Mouse (Mus musculus) MEL (cell line): ENCODE results near the gene Gm10277.

Source experiments
- CHD2 ChIP-seq: IDR thresholded peaks from 2 replicates; pipeline ENCODE4 v1.6.1; 2011; ENCODE audit warnings: low read length, improper control_type of control experiment
- CTCF ChIP-seq, 3 experiments: IDR thresholded peaks in 2 of 3; conservative IDR thresholded peaks in 1 of 3; 2 replicates each; pipeline ENCODE4 v1.5.1; 2011 to 2012; ENCODE audit warnings: low read length in 3 of 3, low read depth in 2 of 3, mild to moderate bottlenecking in 2 of 3, improper control_type of control experiment in 1 of 3, inconsistent platforms in 1 of 3, mixed read lengths in 1 of 3, moderate library complexity in 1 of 3; ENCODE audit not compliant: control insufficient read depth in 1 of 3, insufficient read depth in 1 of 3, poor library complexity in 1 of 3, severe bottlenecking in 1 of 3
- E2F4 ChIP-seq: IDR thresholded peaks from 2 replicates; pipeline ENCODE4 v1.6.1; 2011; ENCODE audit warnings: low read depth, low read length, improper control_type of control experiment, borderline replicate concordance
- GABPA ChIP-seq: IDR thresholded peaks from 2 replicates; pipeline ENCODE4 v1.6.1; 2012; ENCODE audit warnings: low read depth, mild to moderate bottlenecking, inconsistent platforms, low read length, improper control_type of control experiment, moderate library complexity
- JUND ChIP-seq: IDR thresholded peaks from 2 replicates; pipeline ENCODE4 v1.6.1; 2011; ENCODE audit warnings: low read depth, mild to moderate bottlenecking, improper control_type of control experiment, low read length
- MEF2A ChIP-seq: IDR thresholded peaks from 2 replicates; pipeline ENCODE4 v1.6.1; 2014; ENCODE audit warnings: low read depth, mild to moderate bottlenecking, inconsistent platforms, low read length, improper control_type of control experiment; ENCODE audit not compliant: poor library complexity, insufficient replicate concordance, severe bottlenecking; ENCODE audit errors: extremely low read depth
- MXI1 ChIP-seq: IDR thresholded peaks from 2 replicates; pipeline ENCODE4 v1.6.1; 2011; ENCODE audit warnings: mild to moderate bottlenecking, low read depth, low read length, improper control_type of control experiment
- POLR2A ChIP-seq, 2 experiments: IDR thresholded peaks; 2 replicates each; pipeline ENCODE4 v1.6.1; 2011 to 2012; ENCODE audit warnings: low read length in 2 of 2, mild to moderate bottlenecking in 2 of 2, control low read depth in 1 of 2, improper control_type of control experiment in 1 of 2, low read depth in 1 of 2, moderate library complexity in 1 of 2; ENCODE audit not compliant: control insufficient read depth in 1 of 2, insufficient read depth in 1 of 2, poor library complexity in 1 of 2
- POLR2AphosphoS2 ChIP-seq: IDR thresholded peaks from 2 replicates; pipeline ENCODE4 v1.6.1; 2011; ENCODE audit warnings: low read length, improper control_type of control experiment
- POLR2AphosphoS5 ChIP-seq: IDR thresholded peaks from 2 replicates; pipeline ENCODE4 v1.6.1; 2012; ENCODE audit warnings: low read depth, borderline replicate concordance, mild to moderate bottlenecking, inconsistent platforms, low read length, moderate library complexity, mixed read lengths
- RAD21 ChIP-seq: IDR thresholded peaks from 2 replicates; pipeline ENCODE4 v1.6.1; 2011; ENCODE audit warnings: mild to moderate bottlenecking, low read depth, low read length, improper control_type of control experiment
- USF2 ChIP-seq, 2 experiments: IDR thresholded peaks; 2 replicates each; pipeline ENCODE4 v1.6.1; 2011 to 2012; ENCODE audit warnings: improper control_type of control experiment in 2 of 2, low read length in 2 of 2, borderline replicate concordance in 1 of 2, inconsistent platforms in 1 of 2, low read depth in 1 of 2, mild to moderate bottlenecking in 1 of 2; ENCODE audit not compliant: insufficient read depth in 1 of 2
- ZNF384 ChIP-seq: IDR thresholded peaks from 2 replicates; pipeline ENCODE4 v1.6.1; 2012; ENCODE audit warnings: low read depth, mild to moderate bottlenecking, inconsistent platforms, low read length, improper control_type of control experiment

- TF ChIP-seq CTCF (IDR thresholded peaks at IDR 0.05 in 2 of 3, conservative IDR thresholded peaks at IDR 0.05 in 1 of 3; ENCODE audit: control insufficient read depth in 1 of 3, insufficient read depth in 1 of 3, low read depth in 2 of 3, low read length in 3 of 3, poor library complexity in 1 of 3, severe bottlenecking in 1 of 3) (no peak), ZNF384 (no peak), RAD21 (no peak), POLR2AphosphoS2 (no peak), MEF2A (no peak), JUND (no peak), MXI1 (no peak), CHD2 (no peak), POLR2A (IDR thresholded peaks at IDR 0.05; ENCODE audit: control insufficient read depth in 1 of 2, insufficient read depth in 1 of 2, low read depth in 1 of 2, low read length in 2 of 2, poor library complexity in 1 of 2) (no peak), POLR2AphosphoS5 (no peak), E2F4 (no peak), USF2 (IDR thresholded peaks at IDR 0.05; ENCODE audit: borderline replicate concordance in 1 of 2, insufficient read depth in 1 of 2, low read depth in 1 of 2, low read length in 2 of 2) (no peak), GABPA (no peak)
These were observed 43.3 kb upstream of the Gm10277 start for GRCm38 (mm10) chr11:77830875-77831274.
